Mouse (Mus musculus) yolk sac, embryonic 10.5 days (tissue): Measurements from ENCODE around the gene Gna15.

Experiments
- DNase-seq: peaks from one replicate; pipeline ENCODE4 v3.0.0-alpha.2; 2017; ENCODE audit warnings: low spot score

Gna15 gene

GRCm38 (mm10) chr10:81553807-81554755, 30.1 kb upstream of the Gna15 start:
- no peak for DNase-seq

GRCm38 (mm10) chr10:81553232-81553631, 29.2 kb upstream of the Gna15 start:
- no peak for DNase-seq

- DNase-seq, result peak; percentile 84
Observed at GRCm38 (mm10) chr10:81551597-81552102, 27.6 kb upstream of the Gna15 start.

GRCm38 (mm10) chr10:81550257-81550656, 26.2 kb upstream of the Gna15 start:
- DNase-seq, result no peak

DNA sequence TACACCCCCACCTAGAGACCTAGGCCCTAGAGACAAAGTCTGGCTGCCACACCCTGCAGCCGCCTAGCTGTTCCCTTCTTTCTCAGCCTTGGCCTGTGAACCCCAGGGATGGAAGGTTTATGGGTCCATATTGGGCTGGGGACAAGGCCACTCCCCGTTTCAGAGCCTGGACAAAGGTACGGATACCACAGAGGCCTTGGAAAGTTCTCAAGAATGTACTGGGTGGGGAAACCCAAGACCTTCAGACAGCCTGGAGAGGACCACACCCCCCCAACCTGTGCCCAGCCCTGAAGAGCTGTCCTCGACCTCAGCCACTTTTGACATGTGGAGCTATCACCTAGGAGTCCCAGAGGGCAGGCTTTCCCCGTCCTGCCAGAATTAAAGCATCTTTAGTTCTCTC, 24.9 kb upstream of the Gna15 start:
- no peak for DNase-seq

GRCm38 (mm10) chr10:81546788-81547571, 23.0 kb upstream of the Gna15 start:
- no peak for DNase-seq

GRCm38 (mm10) chr10:81546332-81546731, 22.3 kb upstream of the Gna15 start:
- peak; percentile 80 for DNase-seq

GRCm38 (mm10) chr10:81545161-81545747, 21.2 kb upstream of the Gna15 start, which contains the start of gene Gna11:
TSS of gene Gna11 (minus strand) at chr10:81545190.
- peak; percentile 99 for DNase-seq

GRCm38 (mm10) chr10:81544296-81545160, 20.5 kb upstream of the Gna15 start:
- no peak for DNase-seq

GRCm38 (mm10) chr10:81543633-81544032, 19.6 kb upstream of the Gna15 start:
- DNase-seq, result no peak

DNA sequence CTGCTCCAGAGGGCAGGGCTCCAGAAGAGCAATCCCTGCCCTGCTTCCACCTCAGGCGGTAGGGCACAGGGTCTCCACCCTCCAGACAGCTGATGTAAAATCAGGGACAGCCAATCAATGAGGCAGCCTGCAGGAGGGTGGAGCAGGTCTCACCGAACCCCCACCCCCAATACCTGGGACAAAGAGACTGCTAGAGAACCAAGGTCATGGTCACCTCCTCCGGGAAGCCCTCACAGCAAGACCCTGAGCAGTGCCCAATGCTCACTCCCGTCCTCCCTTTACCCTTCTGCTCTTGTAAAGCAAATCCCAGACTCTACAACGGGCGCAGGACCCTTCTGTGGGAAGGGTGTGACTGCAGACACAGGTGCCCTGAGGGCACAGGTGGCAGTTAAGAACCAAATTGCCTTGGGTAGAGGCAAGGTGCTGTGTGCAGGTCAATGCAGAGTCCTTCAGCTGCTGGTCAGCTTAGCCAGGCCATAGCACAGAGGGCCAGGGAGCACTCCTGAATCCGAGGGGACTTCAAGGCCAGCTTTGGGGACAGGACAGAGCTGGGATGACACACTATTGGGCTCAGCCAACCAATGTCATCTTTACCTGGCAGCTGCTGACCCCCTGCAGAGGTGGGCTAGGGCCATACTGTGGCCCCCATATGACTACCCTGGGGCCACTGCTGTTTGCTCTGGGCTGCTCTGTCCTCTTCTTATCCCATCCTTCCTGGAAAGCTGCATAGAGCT, 18.9 kb upstream of the Gna15 start:
- DNase-seq, result no peak

- DNase-seq, result no peak
Observed at GRCm38 (mm10) chr10:81541803-81542202, 17.8 kb upstream of the Gna15 start.

DNA sequence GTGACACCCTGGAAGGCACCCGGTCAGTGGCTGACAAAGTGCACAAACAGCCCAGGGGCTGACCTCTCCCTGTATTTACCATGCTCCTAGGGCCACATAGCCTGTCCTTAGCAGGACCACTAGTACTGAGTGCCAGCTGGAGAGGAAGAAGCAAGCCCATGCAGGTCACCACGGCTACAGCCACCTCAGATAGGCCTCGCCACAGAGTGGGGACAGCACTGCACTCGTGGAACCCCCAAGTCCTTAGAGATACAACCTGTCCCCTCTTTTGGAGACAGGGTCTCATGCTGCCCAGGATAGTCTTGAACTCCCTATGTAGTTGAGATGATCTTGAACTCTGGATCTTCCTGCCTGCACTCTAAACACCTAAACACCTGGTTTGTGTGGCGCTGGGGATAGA, 17.3 kb upstream of the Gna15 start:
- no peak for DNase-seq

DNA sequence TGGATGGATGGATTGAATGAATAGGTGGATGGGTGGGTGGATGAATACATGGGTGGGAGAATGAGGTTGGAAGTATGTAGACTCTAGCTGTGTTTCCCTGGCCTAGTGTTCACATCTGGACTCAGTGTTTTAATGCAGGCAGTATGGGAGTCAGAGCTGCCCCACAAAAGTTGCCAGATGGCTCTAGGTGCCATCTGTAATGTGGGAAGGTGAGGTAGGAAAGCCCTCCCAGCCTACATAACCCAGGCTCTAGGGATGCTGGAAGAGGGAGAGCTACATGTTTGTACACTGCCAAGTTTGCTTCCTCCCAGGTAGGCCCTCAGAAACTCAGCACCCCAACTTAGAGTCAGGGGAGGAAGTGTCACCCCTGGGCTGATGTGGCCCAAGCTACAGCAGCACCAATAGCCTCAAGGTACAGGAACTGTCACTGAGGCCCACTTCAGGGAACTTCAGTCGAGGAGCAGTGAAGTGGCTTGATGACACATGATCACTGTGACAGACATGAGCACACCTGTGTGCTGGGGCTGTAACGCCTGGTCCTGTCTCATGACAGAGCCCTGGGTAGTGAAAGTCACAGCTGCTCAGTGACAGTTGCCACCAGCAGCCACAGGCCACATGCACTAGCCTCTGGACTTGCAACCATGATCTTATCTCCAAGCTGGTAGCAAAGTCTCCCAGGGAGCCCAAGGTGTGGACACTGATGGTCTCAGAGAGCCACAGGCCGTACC, 14.5 kb upstream of the Gna15 start:
- DNase-seq, result no peak

GRCm38 (mm10) chr10:81537429-81537828, 13.4 kb upstream of the Gna15 start:
- DNase-seq, result no peak

GRCm38 (mm10) chr10:81536734-81537133, 12.7 kb upstream of the Gna15 start:
- DNase-seq, result no peak

- no peak for DNase-seq
Observed at GRCm38 (mm10) chr10:81534826-81535225, 10.8 kb upstream of the Gna15 start.

- peak; percentile 60 for DNase-seq
Observed at GRCm38 (mm10) chr10:81526779-81527178, 2.8 kb upstream of the Gna15 start.

DNA sequence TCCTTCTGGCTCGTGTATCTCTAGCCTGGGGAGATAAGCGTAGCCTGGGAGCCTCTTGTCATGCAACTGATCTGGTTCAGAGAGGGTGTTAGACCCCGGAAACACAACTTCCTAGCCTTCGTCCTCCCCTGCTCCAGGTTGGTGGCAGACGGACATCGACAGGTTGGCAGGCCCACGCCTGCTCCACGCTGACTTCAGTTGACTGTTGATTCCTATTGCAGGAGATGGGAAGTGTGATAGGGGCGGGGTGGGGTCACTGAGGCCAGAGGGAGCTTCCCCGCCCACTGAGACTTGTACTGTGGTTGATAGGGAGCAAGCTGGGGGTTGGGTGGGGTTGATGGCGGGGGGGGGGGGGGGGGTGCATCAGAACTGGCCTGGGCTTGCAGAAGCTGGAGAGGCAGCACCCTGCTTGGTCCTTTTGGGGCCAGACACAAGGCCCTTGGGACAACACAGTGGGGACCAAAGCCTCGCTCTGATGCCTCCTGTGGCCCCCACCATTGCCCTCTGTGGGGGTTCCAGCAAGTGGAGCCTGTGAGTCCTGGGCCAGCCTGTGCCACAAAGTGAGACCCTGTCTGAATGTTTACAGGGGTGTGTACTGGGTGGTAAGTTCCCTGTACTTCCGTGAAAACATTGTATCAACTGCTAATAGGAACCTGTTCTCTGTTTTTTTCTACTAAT, 1.1 kb upstream of the Gna15 start:
- no peak for DNase-seq
